Mouse (Mus musculus) MEL (cell line): ENCODE data around the gene Myo3b.

ENCODE experiments used
- CTCF ChIP-seq, 3 experiments: IDR thresholded peaks in 2 of 3; conservative IDR thresholded peaks in 1 of 3; 2 replicates each; pipeline ENCODE4 v1.5.1; 2011 to 2012; ENCODE audit warnings: low read length in 3 of 3, low read depth in 2 of 3, mild to moderate bottlenecking in 2 of 3, improper control_type of control experiment in 1 of 3, inconsistent platforms in 1 of 3, mixed read lengths in 1 of 3, moderate library complexity in 1 of 3; ENCODE audit not compliant: control insufficient read depth in 1 of 3, insufficient read depth in 1 of 3, poor library complexity in 1 of 3, severe bottlenecking in 1 of 3
- E2F4 ChIP-seq: IDR thresholded peaks from 2 replicates; pipeline ENCODE4 v1.6.1; 2011; ENCODE audit warnings: low read depth, low read length, improper control_type of control experiment, borderline replicate concordance
- EP300 ChIP-seq, 2 experiments: IDR thresholded peaks; 2 replicates each; pipeline ENCODE4 v1.6.1; 2011; ENCODE audit warnings: improper control_type of control experiment in 2 of 2, low read length in 2 of 2, low read depth in 1 of 2, mild to moderate bottlenecking in 1 of 2
- ETS1 ChIP-seq: IDR thresholded peaks from 2 replicates; pipeline ENCODE4 v1.6.1; 2012; ENCODE audit warnings: low read depth, mild to moderate bottlenecking, inconsistent platforms, low read length, improper control_type of control experiment, moderate library complexity
- GATA1 ChIP-seq: IDR thresholded peaks from 2 replicates; pipeline ENCODE4 v1.6.1; 2011; ENCODE audit warnings: low read depth, low read length, improper control_type of control experiment
- JUND ChIP-seq: IDR thresholded peaks from 2 replicates; pipeline ENCODE4 v1.6.1; 2011; ENCODE audit warnings: low read depth, mild to moderate bottlenecking, improper control_type of control experiment, low read length
- MXI1 ChIP-seq: IDR thresholded peaks from 2 replicates; pipeline ENCODE4 v1.6.1; 2011; ENCODE audit warnings: mild to moderate bottlenecking, low read depth, low read length, improper control_type of control experiment
- POLR2A ChIP-seq, 2 experiments: IDR thresholded peaks; 2 replicates each; pipeline ENCODE4 v1.6.1; 2011 to 2012; ENCODE audit warnings: low read length in 2 of 2, mild to moderate bottlenecking in 2 of 2, control low read depth in 1 of 2, improper control_type of control experiment in 1 of 2, low read depth in 1 of 2, moderate library complexity in 1 of 2; ENCODE audit not compliant: control insufficient read depth in 1 of 2, insufficient read depth in 1 of 2, poor library complexity in 1 of 2
- RCOR1 ChIP-seq: IDR thresholded peaks from 2 replicates; pipeline ENCODE4 v1.6.1; 2012; ENCODE audit warnings: low read depth, mild to moderate bottlenecking, inconsistent platforms, low read length, improper control_type of control experiment
- TAL1 ChIP-seq: IDR thresholded peaks from 2 replicates; pipeline ENCODE4 v1.6.1; 2012; ENCODE audit warnings: mild to moderate bottlenecking, inconsistent platforms, low read length, moderate library complexity, mixed read lengths
- TBP ChIP-seq: IDR thresholded peaks from 2 replicates; pipeline ENCODE4 v1.8.0; 2011; ENCODE audit warnings: low read depth, low read length, improper control_type of control experiment
- USF1 ChIP-seq: IDR thresholded peaks from 2 replicates; pipeline ENCODE4 v1.6.1; 2014; ENCODE audit warnings: low read depth, mild to moderate bottlenecking, inconsistent platforms, low read length, improper control_type of control experiment, moderate library complexity

GRCm38 (mm10) chr2:70053803-70054202 lies 14.9 kb downstream of the Myo3b start:
- TF ChIP-seq CTCF (IDR thresholded peaks at IDR 0.05 in 2 of 3, conservative IDR thresholded peaks at IDR 0.05 in 1 of 3; ENCODE audit: control insufficient read depth in 1 of 3, insufficient read depth in 1 of 3, low read depth in 2 of 3, low read length in 3 of 3, poor library complexity in 1 of 3, severe bottlenecking in 1 of 3), result no peak
- no peak for TF ChIP-seq USF1
- no peak for TF ChIP-seq POLR2A (IDR thresholded peaks at IDR 0.05; ENCODE audit: control insufficient read depth in 1 of 2, insufficient read depth in 1 of 2, low read depth in 1 of 2, low read length in 2 of 2, poor library complexity in 1 of 2)
- no peak for TF ChIP-seq JUND
- TF ChIP-seq GATA1, result no peak
- no peak for TF ChIP-seq TAL1
- no peak for TF ChIP-seq MXI1
- TF ChIP-seq E2F4, result no peak
- no peak for TF ChIP-seq TBP
- TF ChIP-seq RCOR1, result no peak
- no peak for TF ChIP-seq EP300 (IDR thresholded peaks at IDR 0.05; ENCODE audit: low read depth in 1 of 2, low read length in 2 of 2)
- no peak for TF ChIP-seq ETS1
